Mouse (Mus musculus): ENCODE measurements around the gene Fer1l4.

Gene Fer1l4

GRCm38 (mm10) chr2:156052816-156053215 lies at the start of gene Fer1l4:
Gene Fer1l4, minus strand, starts transcription at chr2:156052947.
- DNase-seq = no peak

DNA sequence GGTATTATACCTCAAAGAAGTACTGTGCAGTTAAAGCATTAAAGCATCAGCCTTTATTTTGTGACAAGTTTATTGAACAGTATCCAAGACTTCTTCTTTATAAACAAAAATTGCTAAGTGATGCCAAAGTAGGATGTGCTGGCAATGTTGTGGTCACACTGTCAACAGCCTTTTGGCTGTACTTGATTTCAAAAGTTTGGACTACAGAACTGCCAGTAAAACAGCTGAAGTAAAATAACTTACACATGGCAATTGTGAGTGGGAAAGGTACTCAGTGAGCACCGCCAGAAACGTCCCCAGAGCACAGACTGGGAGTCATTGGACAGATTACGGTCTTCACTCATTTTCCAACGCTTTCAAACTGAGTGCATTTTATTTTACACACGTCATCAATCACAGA lies 39.2 kb upstream of the Fer1l4 start:
- no peak for DNase-seq

DNA sequence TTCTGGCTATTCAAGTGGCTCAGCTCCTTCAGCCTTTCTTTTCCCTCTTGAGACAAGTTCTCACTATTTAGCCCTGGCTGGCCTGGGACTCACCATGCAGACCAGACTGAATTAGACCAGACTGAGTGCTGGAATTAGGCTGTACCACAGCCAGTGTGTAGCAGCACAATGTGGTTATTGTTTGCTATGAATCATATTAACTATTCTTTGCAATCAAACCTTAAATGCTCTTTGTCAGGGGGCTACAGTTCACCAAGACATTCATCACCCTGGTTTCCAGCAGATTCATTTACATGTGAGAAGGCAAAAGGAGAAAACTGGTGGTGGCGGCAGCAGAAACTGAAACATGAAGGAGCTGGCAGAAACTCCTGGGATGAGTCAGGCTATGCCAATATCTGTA lies 37.1 kb upstream of the Fer1l4 start:
- no peak for DNase-seq

DNA sequence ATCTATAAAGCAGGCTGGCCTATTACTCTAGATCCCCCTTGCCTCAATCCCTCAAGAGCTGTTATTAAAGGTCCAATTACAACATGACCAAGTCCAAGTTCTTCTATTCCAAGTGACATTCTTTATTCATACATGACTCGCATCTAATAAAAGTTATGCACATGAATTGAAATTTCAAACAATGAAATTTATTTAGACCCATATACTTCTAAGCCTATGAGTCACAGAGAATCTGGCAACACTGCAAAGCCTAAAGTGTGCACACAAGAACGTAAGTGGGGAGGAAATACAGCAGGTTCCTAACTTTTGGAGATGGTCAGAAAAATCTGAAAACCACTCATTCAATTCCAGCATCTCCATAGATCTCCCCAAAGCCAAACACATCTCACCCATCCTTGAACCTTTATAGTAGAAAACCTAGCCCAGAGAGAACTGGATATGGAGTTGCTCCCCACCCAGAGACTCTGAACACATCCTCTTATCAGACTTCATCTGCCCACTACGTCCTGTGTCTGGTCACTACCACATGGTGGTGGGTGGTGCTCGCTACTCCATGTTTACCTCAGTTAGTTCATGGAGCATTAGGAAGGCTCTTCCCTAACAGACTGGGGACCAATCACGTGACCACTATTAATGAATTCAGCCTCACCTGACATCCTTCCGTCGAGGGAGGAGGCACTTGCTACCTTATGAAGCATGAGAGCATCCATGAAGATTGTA lies 34.8 kb upstream of the Fer1l4 start:
- no peak for DNase-seq

GRCm38 (mm10) chr2:156084541-156084940 lies 31.8 kb upstream of the Fer1l4 start:
- DNase-seq = no peak

GRCm38 (mm10) chr2:156080391-156080790 lies 27.6 kb upstream of the Fer1l4 start:
- DNase-seq = no peak

DNA sequence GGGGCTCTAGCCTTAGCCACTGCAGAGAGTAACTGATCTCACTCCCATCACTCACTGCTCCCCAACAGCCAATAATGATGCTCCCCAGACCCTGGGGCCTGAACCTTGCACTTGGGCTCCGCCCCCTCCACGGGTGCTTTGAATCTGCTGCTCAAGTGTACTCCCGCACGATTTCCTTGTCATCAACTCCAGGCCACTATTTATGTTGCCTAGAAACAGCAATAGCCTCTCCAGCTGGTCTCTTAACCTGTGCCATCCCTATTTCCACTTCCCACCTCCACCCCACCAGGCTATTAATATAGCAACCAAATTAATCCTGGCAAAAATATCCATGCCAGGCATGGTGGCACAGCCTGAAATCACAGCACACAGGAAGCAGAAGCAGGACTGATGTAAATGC lies 26.9 kb upstream of the Fer1l4 start:
- peak; percentile 40 to 46 for DNase-seq

DNA sequence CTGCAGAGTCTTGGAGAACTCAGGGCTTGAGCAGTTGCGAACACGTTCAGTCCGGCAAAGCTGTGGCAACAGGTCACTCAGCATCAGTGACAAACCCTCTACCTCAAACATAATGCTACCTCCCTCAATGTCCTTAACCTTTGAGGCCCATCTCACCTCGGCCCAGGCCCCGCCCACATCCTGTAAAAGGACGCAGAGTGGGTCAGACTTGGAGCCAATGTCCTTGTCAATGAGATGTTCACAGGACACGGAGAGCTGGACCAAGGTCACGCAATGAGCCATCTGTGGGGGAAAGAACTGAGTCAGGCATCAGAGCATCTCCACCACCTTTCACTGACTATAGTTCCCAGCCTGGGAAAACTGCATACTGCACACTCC lies 26.4 kb upstream of the Fer1l4 start:
- DNase-seq = no peak

DNA sequence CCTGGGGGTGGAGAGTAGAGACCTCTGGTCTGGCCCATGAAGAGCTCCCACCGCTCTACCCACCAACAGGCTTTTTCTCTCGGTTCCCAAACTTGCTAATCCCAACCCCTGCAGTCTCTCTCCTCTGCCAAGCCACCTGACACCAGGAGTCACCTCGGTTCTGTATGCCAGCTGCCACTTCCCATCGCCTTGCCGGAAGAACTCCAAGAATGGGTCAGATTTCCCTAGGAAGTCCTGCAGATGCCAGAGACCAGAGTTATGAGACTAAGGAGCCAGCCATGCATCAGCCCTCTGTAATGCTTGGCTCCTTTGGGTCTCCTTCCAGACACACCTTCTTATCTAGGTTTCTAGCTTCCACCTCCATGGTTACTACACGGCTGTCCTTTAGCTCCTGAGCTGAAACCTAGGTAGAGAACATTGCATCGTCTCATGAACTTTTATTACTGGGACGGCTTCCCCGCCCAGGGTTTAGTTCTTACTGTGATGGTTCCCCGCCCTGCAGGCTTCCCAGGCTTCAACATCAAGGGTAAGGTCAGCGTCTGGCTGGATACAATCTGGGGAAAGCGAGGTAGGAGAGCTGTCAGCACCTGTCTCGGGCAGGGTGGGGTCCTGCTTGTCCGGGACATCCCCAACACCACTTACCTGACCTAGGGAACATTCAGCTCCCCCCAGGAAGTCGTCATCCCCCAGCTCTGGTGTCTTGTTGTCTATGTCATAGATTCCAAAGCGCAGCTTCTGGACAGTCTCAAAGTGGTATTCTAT lies 25.9 kb upstream of the Fer1l4 start:
- no peak for DNase-seq

DNA sequence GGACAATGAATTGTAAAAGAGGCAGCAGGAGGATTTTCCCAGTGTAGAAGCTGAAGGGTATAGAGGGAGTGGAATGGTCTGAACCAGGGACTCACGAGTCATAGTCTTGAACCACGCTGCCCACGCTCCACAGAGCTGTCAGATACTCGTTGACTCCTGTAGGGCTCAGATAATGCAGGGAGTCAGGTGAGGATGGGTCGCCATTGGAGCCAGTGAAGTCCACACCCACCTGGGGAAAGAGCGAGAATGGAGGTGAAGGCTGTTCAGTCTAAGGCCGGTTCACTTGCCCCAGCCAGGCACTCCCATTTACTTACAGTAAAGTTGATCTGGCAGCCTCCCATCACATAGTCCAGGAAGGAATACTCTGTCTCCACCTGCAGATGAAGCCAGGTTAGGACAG lies 24.7 kb upstream of the Fer1l4 start:
- no peak for DNase-seq

- no peak for DNase-seq
Observed at GRCm38 (mm10) chr2:156073725-156074124, 21.0 kb upstream of the Fer1l4 start.

DNA sequence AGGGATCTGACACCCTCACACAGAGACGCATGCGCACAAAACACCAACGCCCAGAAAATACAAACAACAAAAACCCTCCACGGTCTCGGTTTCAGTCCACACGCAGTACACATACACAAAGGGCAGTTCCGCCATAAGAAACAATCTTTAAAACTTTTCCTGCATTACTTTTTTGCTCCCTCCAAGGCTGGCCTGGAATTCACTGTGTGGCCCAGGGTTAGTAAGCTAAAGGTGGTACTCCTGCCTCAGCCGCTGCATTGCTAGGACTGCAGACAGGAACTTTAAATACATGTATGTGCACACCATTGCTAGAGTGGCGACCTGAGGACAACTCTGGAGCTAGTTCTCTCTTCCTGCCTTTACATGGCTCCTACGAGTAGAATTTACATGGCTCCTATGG lies 18.5 kb upstream of the Fer1l4 start:
- no peak for DNase-seq

GRCm38 (mm10) chr2:156067916-156068315 lies 15.2 kb upstream of the Fer1l4 start:
- DNase-seq = peak; percentile 68 to 75

DNA sequence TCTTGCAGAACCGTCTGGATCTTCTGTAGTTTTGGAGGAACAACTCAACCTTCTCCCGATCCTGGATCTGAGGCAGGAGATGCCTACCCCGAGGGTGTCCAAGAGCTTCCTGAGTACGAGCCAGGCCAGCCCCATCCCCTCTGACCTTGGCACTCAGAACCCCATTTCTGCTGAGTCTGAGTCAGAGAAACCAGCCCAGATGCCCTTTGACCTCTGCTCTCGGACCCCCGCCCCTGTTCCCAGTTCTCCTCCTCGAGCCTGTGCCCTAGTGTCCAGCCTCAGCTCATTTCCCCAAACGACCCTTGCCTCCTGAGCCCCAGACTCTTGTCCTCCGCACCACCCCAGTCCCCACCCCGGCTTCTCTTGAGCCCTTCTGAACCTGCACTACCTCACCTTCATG lies 13.4 kb upstream of the Fer1l4 start:
- DNase-seq = no peak

- peak; percentile 58 to 77 for DNase-seq
Observed at GRCm38 (mm10) chr2:156065099-156066041, 12.6 kb upstream of the Fer1l4 start, which contains the start of gene Spag4. Gene Spag4, plus strand, starts transcription at chr2:156065175.

DNA sequence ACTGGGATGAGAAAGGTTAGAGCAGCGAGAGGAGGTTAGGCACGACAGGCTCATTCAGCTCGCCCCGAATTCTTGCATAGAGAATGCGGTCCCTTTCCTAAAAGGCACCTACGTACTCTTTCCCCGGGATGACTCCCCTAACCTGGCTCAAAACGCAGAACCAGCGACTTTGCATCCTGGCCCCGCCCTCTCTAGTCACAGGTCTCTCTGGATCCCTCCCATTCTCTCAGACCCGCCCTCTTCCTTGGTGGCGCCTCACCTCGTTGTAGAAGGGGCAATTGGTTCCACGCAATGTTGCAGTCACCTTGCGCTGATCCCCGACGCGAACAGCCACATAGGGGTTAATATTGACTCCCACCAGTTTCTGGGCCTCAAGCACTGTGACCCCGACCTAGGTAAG lies 4.8 kb downstream of the Fer1l4 start:
- DNase-seq = no peak

- no peak for DNase-seq
Observed at GRCm38 (mm10) chr2:156042903-156043302, 9.8 kb downstream of the Fer1l4 start.

GRCm38 (mm10) chr2:156039390-156039789 lies 13.4 kb downstream of the Fer1l4 start:
- DNase-seq = no peak

DNA sequence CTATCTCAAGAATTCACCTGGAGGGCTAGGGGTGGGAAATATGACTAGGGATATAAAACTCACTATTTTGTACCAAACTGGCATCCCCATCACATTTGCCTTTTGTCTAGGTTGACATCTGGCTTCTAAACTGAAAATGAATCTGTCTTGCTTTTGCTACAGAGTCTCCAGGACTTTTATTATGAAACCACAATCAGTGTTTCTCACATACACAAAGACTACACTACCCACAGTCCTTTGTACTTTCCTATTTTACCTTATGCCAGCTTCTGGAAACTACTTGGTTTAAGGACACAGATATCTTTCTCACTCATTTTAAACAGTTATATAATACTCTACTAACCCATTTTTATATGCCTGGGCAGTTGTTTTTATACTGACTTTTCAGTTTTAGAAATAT lies 27.3 kb downstream of the Fer1l4 start:
- no peak for DNase-seq

- DNase-seq = no peak
Observed at GRCm38 (mm10) chr2:156021765-156022164, 31.0 kb downstream of the Fer1l4 start.

DNA sequence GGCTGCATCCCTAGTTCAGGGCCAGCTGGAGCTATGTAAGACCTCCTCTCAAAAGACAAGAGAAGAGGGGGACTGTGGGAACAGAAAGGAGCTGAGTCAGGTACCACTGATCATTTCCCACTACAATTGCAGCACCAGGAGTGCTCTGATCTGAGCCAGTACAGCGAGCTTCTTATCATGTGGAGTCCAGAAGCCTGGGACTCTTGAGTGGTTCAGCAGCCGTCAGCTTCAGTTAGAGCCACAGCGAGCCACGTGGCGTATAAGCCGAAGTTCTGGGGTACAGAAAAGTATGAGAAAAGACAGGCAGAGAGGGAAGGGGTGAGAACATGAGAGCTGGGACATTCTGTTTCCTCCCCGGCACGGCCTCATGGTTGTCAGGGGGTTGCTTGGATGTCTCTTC lies 31.5 kb downstream of the Fer1l4 start:
- no peak for DNase-seq

DNA sequence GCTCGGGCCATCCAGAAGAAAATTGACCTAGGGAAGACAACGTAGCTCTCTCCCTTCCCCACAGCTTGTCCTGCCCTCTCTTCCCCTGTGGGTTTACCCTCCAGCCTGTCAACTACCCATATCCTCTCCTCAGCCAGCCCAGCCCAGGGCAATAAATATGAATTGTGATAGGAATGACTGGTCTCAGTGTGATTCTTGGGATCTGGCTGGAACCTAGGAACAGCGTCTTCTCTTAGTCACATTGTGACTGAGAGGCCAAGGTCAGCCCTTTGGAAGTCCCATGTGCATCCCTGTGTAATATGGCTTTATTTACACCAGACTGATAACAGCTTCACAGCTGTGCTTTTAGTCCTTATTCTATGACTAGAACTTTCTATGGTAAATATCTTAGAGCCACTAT lies 34.6 kb downstream of the Fer1l4 start:
- no peak for DNase-seq

GRCm38 (mm10) chr2:156007888-156008532 lies 44.7 kb downstream of the Fer1l4 start, which contains the start of the genes 6430550D23Rik and Ergic3:
Gene 6430550D23Rik, minus strand, starts transcription at chr2:156007977.
Gene Ergic3, plus strand, starts transcription at chr2:156008045.
- DNase-seq = peak; percentile 97 to 99

All from cerebellum, adult 18-20 months (tissue).